Mouse (Mus musculus): ENCODE data around the gene Pgap3.

The Pgap3 gene

DNA sequence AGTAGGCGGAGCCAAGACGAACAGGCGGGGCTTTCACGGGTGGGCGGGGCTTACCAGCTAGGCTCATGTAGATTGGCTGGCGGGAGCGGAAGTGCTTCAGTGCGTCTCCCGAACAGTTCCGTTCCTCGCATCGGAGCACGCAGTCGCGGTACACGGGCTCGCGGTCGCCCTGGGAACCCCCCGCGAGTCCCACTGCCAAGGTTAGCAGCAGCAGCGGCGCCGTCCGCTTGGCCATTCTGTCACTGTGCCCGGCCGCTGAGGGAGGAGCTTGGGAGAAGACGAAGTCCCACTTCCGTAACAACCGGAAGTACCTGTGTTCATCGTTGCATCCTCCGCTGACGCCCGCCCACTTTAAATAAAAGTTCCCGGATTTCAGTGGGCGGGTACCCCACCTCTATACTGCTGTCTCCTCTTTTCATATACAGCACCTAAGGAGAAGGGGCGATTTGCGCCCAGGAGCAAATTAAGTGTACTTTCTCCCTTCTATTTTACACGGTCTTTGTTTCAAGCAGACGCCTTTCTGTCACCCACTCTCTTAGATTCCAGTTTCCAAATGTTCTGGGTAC is at the start of gene Pgap3:
Gene Pgap3 (minus strand): TSS at position 330 of the 566 bp plus-strand sequence.
- peak; percentile 82 for DNase-seq (ENCODE audit: low spot score)

DNA sequence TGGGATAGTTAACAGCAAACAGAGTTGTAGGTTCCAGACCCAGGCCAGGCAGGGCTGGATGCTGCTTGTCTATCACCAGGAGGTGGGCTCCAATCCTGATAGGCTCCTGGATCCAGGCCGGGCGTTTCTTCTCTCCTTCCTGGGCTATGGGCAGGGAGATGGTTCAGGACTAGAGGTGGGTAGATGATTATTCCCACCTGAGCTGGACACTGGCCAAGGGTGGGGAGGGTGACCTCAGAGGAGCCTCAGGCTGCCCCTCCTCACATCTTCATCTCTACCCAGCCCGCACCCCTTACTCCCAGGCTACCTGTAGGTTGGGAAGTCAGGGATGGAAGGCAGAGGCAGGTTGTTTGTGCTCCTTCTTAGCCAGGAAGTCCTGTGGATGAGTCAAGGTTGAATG is 49.1 kb upstream of the Pgap3 start:
- DNase-seq (ENCODE audit: low spot score) = no peak

DNA sequence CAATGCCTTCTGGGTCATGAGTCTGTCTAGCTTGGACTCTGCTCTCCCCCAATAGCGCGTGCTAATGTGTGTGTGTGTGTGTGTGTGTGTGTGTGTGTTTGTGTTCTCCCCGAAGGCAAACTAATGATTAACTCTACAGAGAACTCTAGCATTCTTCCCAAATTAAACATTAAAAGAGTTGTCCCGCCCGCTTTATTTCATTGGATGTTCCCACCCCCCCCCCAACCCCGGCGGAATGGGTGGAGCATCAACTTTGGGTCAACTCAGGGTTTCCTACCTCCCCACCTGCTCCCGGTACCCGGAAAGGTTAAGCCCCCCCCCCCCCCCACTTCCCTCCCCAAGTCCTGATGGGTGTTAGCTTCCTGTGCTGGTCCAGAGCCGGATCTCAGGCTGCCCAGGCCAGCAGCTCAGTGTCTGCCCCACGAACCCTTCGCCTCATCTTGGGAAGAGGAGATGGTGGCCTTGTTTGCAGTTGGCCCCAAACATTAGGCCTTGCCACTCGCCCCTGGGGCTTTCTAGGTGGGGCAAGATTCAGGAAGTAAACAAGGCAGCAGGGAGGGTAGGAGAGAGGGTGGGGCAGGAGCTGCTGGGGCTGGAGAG is 48.0 kb upstream of the Pgap3 start:
- DNase-seq (ENCODE audit: low spot score) = no peak

DNA sequence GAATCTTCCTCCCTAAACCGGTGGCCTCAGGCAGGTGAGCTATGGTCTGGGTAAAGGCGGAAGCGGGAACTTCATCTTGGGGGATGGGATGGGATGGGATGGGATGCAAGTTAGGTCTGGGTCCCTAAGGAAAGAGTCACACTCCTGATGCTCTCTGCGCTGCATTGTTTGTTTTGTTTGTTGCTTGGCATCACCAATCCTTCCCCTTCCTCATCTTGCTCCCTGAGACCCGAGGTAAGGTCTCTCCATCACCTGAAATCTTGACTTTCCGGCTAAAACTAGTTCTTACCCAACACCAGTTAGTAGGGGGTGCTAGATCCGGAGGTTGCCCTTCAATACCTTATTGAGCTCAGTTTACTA is 47.2 kb upstream of the Pgap3 start:
- DNase-seq (ENCODE audit: low spot score) = no peak

DNA sequence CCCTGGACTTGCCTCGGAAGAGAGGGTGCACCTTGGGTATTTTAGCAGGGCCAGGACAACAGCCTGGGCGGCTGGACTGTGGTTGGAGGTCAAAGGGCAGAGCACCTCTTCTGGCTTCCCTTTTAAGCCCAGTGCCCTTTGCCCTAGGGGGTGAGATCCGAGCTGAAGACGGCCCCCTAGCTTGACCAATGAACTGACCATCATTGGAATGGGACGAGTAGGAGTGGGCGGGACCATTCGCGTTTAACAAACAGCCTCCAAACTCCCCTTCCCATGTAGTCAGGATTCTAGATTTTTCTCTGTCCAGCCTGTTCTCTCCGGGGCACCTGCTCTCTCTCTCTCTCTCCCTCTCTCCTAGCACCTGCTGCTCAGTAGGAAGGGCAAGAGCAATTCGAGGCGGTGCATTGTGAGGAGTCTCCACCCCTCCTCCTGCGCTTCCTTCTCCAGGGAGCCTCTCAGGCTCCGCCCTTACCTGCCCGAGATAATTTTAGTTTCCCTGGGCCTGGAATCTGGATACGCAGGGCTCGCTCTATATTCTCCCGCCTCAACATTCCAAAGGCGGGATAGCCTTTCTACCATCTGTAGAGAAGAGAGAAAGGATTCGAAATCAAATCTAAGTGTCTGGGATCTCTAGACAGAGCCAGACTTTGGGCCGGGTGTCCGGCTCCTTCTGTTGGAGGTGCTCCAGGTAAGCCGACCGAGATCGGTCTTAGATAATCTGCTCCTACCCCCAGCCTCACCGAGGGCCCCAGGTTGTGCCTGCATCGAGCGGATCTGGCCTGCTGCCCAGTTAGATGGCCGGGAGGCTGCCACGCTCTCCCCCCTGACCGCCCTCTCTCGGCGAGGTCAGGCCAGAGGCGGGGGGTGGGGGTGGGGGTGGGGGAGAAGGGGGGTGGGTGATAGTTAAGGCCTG is 46.5 kb upstream of the Pgap3 start:
- DNase-seq (ENCODE audit: low spot score) = no peak

DNA sequence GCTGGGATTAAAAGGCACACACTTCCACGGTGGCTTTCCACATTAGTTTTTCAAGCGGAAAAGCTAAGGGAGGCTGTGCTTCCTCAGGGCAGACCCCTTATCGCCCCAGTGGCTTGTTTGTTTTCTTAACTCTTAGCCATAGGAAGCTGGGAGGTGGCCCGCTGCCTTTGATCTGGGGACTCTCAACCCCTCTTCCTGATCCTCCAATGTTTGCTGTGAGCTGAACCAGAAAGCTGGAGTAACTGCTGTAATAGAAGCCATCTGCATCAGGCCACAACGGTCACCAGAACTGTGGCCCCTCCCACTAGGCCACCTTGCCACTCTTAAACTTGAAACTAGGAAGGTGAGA is 45.9 kb upstream of the Pgap3 start, which contains the start of gene Grb7:
Gene Grb7 (plus strand): TSS at position 182 of the 349 bp plus-strand sequence.
- DNase-seq (ENCODE audit: low spot score) = no peak

DNA sequence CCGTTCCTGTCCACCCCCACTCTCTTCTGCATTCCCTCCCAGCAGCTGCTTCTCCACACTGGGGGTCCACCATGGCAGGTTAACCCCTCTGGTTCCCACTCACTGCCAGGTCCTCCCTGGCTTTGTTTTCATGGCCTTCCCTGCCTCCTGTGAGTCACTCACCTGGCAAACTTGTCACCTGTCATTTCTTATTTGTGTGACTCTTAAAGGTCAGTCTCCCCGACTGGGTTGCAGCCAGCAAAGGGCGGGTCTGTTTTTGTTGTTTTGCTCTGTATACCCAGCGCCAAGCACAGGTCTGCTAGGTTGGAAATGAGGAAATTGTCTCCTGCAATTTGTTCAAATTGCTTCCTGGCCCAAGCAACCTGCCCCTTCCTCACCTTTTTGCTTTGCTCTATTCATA is 45.4 kb upstream of the Pgap3 start:
- DNase-seq (ENCODE audit: low spot score) = no peak

DNA sequence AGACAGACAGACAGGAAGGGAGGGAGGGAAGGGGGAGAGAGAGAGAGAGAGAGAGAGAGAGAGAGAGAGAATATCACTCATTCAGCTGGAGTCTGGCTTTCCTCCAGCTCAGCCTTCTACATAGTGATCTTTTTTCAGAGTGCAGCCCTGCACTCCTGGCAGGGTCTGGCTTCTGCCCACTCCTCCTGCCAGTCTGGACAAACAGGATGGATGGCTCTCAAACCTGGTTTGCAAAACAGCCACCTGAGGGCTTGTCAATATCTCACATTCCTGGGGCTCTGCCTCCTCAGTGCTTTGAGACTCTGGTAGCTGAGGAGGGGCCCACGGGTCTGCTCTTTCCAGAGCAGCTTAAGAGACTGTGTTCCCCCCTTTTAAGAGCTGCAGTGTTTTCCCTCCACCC is 44.9 kb upstream of the Pgap3 start:
- no peak for DNase-seq (ENCODE audit: low spot score)

DNA sequence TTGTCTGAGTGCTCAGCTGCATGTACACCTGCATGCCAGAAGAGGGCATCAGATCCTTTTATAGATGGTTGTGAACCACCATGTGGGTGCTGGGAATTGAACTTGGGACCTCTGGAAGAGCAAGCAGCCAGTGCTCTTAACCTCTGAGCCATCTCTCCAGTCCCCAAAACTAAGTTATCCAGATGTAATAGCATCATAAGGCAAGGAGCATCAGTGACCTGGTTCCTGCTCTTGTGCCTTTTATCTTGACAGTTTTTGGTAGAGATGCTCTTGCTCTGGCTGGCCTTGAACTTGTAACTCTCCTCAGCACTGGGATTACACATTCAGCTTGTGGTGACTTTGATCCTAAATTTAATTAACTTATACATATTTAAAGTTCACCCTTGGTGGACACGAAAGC is 43.4 kb upstream of the Pgap3 start:
- DNase-seq (ENCODE audit: low spot score) = no peak

DNA sequence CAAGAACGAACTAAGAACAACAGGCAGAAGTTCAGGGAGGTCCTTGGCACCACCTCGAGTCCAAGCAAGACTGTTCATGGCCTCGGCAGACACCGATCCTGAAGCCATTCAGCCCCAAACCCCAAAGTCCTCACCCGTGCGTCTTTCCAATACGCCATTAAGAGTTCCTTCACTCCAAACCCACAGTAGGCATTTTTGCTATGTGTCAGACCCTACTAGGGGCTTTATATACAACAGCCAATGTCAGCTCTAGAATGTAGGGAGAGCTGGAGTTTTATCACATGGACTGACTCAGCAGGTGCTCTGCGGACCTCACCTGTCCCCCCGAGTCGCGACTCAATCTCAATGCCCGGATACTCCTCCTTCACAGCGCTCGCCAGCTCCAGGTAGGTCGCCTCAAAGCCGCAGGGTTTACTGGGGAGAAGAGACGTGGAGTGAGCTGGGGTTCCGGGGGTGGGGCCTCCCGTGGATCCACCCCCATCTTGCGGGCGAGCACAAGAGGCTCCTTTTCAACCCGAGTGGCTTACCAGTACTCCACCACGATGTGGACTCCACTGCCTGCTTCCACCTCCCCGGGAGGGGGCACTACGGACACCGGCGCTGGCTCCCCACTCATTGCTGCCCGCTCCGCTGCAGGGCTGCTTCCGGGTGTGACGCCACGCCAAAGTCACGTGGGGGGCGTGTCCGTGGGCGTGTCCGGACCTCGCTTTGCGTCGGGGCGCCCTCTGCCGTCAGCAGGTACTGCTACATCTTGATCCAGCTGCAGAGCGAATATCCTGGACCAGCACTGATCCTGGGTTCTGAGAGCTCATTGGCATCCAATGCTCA is 38.3 kb upstream of the Pgap3 start, which contains the start of gene Mien1:
Gene Mien1 (minus strand): TSS at position 661 of the 828 bp plus-strand sequence.
- peak; percentile 87 for DNase-seq (ENCODE audit: low spot score)

DNA sequence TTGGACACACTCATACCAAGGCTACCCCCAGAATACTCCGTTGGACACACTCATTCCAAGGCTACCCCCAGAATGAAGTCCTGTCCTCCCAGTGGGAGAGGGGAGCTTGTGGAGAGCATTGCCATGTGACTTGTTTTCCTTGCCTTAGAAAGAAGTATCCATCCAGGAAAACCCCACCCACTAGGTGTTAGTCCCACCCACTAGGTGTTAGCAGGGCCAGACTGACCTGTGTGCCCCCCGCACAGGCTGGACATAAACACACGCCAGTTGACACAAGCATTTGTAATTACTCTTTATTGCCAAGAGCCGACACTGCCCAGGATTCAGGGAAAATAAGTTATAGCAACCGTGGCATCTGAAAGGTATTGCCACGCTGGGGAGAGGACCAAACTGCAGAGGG is 37.2 kb upstream of the Pgap3 start:
- no peak for DNase-seq (ENCODE audit: low spot score)

DNA sequence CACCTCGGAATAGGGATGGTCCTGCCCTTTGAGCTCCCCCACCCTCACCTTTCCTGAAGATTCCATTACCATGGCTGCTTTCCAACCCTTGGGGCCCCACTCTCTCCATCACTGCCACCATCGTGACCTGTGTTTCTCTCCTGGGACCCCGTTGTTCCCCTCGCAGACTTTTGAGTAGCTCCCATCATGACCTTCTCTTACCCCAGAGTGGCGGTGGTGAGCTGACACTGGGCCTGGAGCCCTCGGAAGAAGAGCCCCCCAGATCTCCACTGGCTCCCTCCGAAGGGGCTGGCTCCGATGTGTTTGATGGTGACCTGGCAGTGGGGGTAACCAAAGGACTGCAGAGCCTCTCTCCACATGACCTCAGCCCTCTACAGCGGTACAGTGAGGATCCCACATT is 35.4 kb upstream of the Pgap3 start:
- no peak for DNase-seq (ENCODE audit: low spot score)

DNA sequence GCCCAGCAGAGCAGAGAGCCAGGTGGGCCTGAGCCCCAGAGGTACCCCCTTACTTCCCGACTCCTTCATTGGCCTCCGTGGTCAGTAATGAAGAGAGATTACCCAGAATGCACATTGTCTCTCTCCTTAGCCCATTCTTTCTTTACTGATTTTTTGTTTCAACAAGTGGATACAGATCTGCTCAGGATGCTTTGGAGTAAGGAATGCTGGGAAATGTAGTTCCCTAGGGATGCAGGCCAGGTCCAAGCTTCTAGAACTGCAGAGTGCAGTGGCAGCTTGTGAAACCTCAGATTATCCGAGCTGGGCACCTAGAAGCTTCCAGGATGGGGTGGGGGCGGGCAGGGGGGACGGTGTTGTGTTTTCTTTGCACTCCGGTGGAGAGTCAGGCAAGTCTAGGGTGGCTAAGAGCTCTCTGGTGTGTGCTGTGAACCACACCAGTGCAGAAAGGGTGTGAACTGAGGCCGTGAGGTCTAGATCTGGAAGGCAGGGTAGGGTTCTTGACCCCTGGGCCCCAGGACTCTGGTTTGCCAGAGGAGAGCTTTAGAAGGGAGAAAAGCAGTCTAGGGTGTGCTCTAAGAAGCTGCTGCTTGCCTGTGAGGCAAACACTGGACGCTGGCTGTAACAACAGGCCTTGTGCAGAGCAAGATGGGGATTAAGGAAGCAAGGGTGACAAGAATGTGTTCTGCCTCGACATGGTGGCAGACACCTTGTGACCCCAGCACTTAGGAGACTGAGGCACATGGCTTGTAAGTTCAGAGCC is 31.6 kb upstream of the Pgap3 start:
- no peak for DNase-seq (ENCODE audit: low spot score)

DNA sequence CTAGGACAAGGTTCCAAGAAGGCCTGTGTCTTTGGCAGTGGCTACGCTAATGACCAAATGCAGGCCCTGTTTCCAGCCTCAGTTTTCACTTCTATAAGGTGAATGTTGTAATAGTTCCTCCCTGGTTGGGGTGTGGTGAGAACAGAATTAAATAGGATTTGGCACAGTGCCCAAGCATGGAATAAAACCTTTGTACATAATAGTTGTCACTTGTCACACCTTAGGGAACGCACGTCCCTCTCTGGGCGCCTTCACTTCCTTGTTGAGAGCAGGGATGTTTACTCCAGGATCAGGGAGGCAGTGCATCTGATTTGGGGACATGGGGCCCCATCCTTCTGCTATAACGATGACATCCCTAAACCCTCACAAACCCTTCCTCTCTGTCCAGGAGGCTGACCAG is 28.1 kb upstream of the Pgap3 start:
- DNase-seq (ENCODE audit: low spot score) = no peak

DNA sequence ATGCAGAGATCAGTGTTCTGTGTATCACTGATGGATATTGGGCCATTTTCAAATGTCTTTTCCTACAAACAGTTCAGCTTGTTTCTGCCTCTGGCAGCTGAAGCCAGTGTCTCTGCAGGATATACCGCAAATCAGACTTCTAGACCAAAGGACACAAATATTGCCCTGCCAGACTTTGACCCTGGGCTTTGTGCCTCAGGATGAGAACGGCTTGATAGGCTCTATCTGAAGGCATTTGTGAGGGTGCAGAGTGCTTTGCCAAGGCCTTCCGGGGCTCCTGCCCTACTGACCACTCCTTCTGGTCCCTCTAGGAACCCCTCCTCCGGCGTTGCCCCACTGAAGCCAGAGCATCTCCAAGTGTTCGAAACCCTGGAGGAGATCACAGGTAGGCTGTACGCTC is 26.3 kb upstream of the Pgap3 start:
- DNase-seq (ENCODE audit: low spot score) = no peak

DNA sequence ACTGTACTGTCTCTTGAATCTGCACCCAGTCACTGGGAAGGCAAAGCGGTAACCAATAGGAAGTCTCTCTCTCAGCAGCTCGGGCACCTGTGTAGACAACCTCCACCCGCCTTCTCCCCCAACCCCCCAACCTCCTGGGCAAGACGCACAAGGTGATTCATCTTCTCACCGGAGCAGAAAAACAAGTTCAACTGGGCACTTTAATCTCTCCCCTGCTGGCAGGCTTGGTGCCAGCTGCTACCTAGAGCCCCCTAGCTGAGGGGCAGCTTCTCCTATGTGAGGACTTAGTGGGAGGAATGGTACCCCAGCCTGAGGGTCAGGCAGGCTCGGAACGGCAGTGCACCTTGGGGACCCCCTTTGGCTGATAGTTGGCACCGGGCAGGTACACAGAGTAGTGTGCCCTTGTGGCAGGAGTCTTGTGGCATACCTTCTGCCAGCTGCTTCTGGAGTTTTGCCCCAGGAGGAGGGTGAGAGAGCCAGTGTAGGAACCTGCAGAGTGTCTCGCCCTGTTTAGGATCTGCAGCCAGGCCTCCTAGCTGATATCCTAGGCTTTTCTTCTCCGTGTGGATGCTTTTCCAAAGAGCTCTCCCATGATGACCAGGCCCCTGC is 18.8 kb upstream of the Pgap3 start:
- no peak for DNase-seq (ENCODE audit: low spot score)

DNA sequence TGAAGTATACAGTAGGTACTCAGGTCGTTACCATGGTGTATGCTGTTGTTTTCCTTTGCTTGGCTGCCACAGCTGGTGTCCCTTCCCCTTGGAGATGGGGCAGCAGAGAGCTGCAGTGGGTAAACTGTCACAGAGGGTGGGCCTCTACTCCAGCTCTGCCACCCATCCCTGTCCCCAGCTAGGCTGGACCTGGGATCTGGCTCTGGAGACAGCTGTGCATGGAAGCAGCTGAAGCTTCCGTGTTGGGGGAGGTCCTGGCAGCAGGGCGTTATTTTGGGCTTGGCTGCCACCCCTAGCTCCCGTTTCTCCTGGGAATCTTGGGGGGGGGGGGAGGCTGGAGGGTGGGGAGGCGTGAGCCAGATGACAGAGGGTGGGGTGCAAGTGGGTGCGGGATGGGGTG is 18.0 kb upstream of the Pgap3 start:
- DNase-seq (ENCODE audit: low spot score) = no peak

DNA sequence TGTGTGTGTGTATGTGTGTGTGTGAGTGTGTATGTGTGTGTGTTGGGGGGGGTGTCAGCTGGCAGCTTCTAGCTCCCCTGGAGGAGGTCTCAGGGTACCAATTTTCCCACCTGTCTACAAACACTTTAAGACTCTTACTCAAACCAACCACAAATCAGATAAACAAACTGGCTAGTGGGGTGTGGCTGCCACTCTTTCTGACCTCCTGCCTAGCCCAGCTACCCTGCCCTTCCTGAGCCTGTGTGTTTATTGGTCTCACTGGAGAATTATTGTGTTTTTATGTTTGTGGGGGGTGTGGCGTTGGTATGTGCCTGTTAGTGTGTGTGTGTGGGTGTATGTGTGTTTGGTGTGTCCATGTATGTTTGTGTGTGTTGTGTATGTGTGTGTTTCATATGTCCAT is 16.8 kb upstream of the Pgap3 start:
- no peak for DNase-seq (ENCODE audit: low spot score)

DNA sequence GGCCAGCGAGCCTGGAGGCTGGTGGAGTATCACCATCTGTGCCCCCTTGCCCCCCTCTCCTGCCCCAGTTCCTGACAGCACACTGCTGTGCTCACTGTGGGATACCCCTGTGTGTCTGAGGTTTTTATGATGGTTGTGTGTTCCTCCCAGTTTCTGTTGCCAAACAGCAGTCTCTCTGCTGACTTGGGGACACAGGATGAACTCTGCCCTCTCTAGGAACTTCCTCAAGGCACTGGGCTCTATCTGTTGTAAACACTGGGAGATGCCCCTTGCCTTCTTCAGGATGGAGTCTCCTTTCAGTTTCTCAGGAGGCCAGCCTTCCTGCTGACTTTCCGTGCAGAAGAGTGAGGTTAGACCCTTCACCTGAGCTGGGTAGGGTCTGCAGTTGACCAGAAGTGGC is 13.9 kb upstream of the Pgap3 start:
- no peak for DNase-seq (ENCODE audit: low spot score)

DNA sequence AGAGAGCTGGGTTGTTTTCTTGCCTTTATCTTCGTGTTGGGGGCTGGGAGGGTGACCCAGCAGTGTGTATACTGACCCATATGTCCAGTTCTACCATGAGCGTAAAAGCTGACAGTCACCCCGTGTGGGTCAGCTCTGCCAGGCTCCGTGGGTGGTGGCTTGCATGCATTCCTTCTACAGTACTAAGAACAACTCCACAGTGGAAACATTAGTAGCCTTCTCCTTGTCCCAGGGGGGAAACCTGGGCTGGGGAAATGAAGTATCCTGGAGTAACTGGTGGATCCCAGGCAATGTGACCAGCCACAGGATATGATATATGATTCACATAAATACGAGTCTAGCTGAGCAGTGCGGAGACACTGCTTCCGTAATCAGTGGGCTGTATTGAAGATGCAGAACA is 13.4 kb upstream of the Pgap3 start:
- DNase-seq (ENCODE audit: low spot score) = no peak

DNA sequence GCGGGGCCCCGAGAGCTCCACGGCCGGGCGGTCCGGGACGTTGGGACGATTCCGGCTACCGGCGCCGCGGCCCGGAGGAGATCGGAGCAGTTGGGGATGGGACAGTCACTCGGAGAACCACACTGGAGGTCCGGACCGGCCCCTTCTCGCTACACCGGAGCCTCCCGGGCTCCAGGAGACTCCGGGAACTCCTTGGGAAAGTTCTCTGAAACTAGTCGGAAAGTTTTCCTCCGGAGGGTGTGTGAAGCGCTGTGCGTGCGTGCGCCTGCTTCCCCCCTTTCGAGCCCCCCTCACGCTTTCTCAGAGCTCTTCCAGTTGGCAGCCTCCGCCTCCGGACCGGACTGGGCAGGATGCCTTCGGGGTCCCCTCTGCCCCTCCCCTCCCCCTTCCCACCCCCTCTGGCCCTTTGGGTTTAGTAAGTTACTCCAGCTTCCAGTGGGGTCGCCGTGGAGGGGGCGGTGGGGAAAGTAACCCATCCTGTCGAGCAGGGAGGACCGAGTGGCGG is 12.6 kb upstream of the Pgap3 start:
- DNase-seq (ENCODE audit: low spot score) = no peak
